Mouse (Mus musculus) kidney, adult 2 months (tissue): Measurements from ENCODE around the gene Fam102b.

Experiments
- CTCF ChIP-seq: fragments of 200-500 bp; conservative IDR thresholded peaks from 2 replicates; pipeline ENCODE4 v1.5.1; 2011; ENCODE audit warnings: low read depth, mild to moderate bottlenecking, control low read depth, low read length, moderate library complexity, mixed read lengths; ENCODE audit not compliant: insufficient read depth, insufficient read length
- POLR2A ChIP-seq: fragments of 200-500 bp; IDR thresholded peaks from one replicate; pipeline ENCODE4 v1.6.1; 2011; ENCODE audit warnings: low read depth, low read length, control low read depth

GRCm38 (mm10) chr3:108940001-108940633, 87.3 kb downstream of the Fam102b start, which contains the start of gene Gm9857:
- no peak for TF ChIP-seq POLR2A
- TF ChIP-seq CTCF: no peak
